Mouse (Mus musculus) brain, embryonic 18.5 days (tissue): ENCODE data around the gene Tmem25.

Source experiments
- DNase-seq: peaks from one replicate; pipeline ENCODE4 v3.0.0-alpha.2; 2012; ENCODE audit warnings: low read depth, low spot score

Gene Tmem25

DNA sequence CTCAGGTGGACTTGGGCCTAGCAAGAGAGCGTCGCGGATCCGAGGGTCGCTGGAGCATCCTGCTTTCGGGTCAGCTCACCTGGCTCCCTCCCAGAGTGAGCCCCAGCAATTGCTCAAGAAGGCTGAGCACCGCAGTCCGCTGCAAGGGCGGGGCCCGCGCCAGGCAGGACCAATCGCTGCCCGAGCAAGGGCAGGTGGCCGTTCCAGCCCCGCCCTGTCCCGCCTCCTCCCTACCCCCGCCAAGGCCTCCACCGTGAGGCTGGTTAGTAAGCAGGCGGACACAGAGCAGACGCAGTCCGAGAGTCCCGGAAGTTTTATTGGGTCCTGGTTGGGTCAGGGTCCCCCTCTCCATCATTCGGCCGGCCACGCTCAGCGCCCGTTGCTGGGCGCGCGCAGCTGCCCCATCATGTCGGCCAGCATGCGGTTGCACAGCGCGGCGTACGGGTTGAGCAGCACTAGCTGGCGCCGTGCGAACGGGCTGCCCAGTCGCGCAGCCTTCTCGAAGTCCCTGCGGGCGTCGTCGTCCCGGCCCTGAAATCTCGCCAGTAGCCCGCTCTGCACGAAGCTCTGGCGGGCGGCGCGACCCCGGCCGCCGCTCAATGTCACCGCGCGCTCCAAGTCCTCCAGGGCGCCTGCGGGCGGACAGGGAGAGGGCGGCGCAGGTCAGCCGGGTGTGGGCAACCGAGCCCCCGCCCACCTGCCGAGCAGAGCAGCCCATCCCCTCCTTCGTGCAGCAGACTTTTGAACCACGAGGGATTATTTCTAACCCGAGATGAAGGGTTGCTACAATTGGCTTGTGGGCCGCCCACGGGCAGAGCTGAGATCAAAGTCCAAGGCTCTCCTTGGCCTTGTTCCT lies at the start of gene Tmem25:
Tmem25 (minus strand) TSS at position 206 of the 856 bp plus-strand sequence.
- peak; percentile 67 for DNase-seq

- no peak for DNase-seq
Measured at GRCm38 (mm10) chr9:44847446-44847845, 48.3 kb upstream of the Tmem25 start.

GRCm38 (mm10) chr9:44841241-44841640 lies 42.1 kb upstream of the Tmem25 start:
- DNase-seq, result no peak

GRCm38 (mm10) chr9:44836439-44836838 lies 37.3 kb upstream of the Tmem25 start:
- no peak for DNase-seq

- no peak for DNase-seq
Measured at GRCm38 (mm10) chr9:44832356-44832755, 33.2 kb upstream of the Tmem25 start.

GRCm38 (mm10) chr9:44830506-44830905 lies 31.4 kb upstream of the Tmem25 start:
- DNase-seq, result no peak

- DNase-seq, result no peak
Measured at GRCm38 (mm10) chr9:44828944-44829343, 29.8 kb upstream of the Tmem25 start.

GRCm38 (mm10) chr9:44826660-44827059 lies 27.6 kb upstream of the Tmem25 start:
- DNase-seq, result no peak

- no peak for DNase-seq
Measured at GRCm38 (mm10) chr9:44819920-44820827, 21.1 kb upstream of the Tmem25 start.

GRCm38 (mm10) chr9:44817522-44817921 lies 18.4 kb upstream of the Tmem25 start:
- no peak for DNase-seq

- DNase-seq, result no peak
Measured at GRCm38 (mm10) chr9:44814179-44814578, 15.1 kb upstream of the Tmem25 start.

DNA sequence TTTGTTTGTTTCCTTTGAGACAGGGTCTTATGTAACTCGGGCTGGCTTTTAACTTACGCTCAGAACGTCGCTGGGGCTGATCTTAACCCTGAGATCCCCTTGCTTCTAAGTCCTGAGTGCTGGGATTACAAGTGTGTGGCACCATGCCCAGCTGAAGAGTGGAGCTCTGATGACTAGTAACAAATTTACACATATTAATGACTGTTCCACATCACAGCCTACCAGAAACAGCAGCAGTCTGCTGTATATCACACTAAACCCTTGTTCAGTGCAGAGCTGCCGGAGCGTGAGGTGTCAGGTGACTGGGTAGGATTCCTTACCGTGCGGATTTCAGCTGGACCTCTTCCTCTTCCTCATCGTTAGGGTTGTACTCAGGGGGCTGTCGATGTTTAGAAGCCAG lies 11.2 kb upstream of the Tmem25 start:
- no peak for DNase-seq

DNA sequence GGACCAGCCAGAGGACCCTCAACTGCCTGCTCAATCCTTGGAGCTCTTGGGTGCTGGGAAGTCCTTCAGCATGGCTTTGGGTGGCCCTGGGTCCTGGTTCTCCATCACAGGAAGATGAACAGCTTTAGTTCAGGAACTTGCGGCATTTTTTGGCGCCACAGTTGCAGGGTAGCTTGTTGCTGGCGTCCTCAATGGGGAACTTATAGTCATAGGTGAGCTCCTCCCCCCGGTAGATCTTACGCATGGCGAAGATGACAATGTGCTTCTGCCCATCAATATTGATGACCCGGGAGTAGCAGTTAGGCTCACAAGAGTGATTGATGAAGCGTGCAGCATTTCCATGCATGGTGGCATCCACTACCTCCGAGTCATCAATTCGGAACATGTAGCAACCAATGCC lies 8.7 kb upstream of the Tmem25 start:
- no peak for DNase-seq

DNA sequence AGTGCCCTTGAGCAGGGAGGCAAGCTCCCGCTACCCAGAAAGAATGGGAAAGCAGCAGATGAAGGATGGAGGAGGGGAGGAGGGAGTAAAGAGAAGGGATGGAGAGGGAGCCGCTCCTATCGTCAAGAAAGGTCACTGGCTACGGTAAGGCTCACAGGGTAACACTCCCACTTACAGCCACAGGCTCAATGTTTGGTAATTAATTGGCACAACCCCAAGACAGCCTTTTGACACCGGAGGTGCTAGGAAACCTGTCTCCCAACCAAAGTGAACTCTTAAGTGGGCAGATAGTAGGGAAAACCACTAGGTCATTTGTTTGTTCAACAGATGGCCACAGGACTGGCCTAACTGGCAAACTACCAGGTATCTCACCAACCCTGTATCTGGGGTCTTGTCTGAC lies 8.0 kb upstream of the Tmem25 start:
- no peak for DNase-seq

GRCm38 (mm10) chr9:44805536-44805935 lies 6.4 kb upstream of the Tmem25 start:
- no peak for DNase-seq

- DNase-seq, result no peak
Measured at GRCm38 (mm10) chr9:44804678-44805077, 5.6 kb upstream of the Tmem25 start.

GRCm38 (mm10) chr9:44802808-44803450 lies 3.8 kb upstream of the Tmem25 start, which contains the start of gene Ttc36:
Ttc36 (minus strand) TSS chr9:44803072.
- DNase-seq, result no peak

- no peak for DNase-seq
Measured at GRCm38 (mm10) chr9:44801669-44802068, 2.6 kb upstream of the Tmem25 start.

GRCm38 (mm10) chr9:44799958-44800324 lies 834 bp upstream of the Tmem25 start:
- no peak for DNase-seq

DNA sequence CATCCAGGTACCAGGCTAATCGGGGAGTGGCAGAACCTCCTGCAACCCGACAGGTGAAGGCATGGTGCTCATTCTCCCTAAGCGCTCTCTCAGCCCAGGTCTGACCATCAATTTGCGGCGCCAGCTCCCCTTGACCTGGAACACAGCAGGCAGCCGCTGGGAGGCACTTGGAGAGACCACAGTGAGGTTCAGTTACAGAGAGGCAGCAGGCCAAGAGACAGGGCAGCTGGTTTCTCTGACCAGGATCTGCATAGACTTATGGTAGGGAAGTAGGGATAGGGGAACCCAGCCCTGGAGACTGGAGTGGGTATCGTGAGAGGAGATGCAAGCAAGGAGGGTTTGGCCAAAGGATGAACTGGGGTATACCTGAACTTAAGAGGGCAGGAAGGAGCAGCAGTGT lies 809 bp downstream of the Tmem25 start:
- DNase-seq, result no peak

- DNase-seq, result no peak
Measured at GRCm38 (mm10) chr9:44792842-44793241, 6.3 kb downstream of the Tmem25 start.
